Mouse (Mus musculus): ENCODE results near the gene Phf1.

The Phf1 gene

DNA sequence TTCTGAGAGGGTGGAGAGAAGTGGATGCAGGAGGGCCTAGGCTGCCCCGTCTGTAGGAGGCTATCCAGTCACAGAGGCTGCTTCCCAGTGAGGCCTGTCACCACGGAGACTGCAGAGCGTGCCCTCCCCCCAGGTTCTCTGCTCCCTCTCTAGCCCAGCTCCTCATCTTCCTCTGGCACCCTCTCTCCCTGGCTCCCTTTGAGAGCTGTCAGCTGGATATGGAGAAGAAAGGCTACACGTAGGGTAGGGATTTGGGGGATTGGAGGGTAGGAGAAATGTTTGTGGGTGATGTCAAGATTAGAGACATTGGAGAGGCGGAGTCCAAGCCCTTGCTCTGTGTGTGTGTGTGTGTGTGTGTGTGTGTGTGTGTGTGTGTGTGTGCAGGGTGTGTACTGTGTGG, 17.0 kb downstream of the Phf1 start:
- DNase-seq (ENCODE audit: low read depth in 2 of 2, low spot score in 2 of 2): no peak

DNA sequence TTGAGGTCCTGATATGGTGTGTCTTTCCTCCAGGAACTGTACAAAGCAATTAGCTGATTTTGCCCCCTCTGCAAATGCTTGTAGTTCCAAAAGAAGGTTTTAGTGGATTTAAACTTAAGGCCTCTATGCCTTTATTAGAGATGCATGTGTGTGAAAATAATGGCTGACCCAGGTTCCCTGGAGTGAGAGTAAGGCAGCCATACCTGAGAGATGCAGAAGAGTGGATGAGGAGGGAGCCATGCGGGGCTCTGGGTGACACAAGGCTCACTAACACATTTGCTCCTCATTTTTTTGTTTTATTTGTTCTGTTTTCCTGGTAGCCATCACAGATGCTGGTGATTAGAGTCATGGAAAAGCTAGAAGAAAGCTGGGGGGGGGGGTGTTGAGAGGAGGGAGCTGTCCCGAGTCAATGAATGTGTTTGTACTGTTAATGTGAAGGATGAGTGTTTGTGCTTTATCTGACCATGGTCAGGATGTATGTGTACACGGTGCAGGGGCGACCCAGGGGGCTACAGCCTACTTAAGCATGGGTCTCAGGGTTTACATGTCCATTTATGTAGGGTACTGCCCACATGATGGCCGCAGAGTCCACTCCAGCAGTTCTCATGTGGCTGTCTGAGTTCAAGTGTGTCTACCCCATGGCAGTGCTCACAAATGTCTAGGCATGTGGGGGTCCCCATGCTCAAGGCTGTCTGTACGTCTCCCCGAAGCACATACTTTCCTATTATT, 17.9 kb downstream of the Phf1 start:
- no peak for DNase-seq (ENCODE audit: low read depth in 2 of 2, low spot score in 2 of 2)

DNA sequence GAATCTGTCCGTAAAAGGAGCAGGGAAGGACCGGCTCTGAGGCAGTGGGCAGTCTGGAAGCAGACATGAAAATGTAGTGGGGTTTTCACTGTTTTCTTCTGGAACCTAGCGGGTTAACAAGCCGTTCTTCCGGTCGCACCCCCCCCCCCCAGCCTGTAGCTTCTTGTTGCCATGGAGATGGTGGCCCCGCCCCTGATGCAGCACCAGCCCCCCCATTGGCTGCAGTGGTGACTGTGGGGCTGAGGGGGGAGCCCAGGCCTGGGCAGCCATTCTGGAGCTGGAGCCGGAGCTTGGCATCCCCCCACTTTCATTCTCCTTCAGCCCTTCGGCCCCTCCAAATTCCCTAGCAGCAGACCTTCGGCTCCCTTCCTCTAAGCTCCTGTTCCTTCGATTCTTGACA, 18.6 kb downstream of the Phf1 start:
- peak; percentile 56 to 74 for DNase-seq (ENCODE audit: low read depth in 2 of 2, low spot score in 2 of 2)

DNA sequence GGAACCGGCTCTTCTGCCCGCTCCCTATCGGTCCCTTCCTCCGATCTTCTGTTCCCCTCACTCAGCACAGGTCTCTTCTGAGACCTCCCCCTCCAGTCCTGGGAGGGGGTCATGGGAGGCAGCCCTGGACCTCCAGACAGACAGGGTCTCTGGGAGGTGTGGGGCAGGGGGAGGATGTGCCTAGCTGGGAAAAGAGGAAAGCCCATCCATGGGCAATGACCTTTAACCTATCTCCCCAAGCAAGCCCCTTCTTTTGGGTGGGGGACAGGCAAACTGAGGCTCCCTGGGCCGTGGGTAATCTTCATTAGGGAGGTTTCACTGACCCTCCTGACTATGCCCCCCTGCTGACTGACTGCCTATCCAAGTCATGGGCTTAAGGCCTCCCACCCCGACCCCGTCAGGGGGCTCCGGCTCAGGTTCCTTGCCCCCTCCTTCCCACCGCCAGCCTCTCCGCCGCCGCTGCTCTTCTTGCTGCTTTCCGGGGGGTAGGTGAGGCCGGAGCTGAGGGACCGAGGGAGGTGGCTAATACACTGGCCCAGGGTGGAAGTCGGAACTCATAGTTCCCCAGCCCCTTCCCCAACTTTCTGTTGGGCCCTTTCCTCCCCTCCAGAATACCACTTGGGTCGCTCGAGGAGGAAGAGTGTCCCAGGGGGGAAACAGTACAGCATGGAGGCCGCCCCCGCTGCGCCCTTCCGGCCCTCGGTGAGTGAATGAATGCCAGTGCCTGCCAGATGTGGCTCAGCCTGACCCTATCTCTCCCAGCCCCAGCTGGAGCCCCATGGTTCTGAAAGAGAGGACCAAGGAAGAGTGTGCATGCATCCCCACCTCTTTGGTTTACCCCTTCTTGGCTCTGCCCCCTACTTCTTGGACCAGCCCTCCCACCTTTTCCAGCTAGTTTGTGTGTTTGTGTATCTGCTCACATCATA, 19.4 kb downstream of the Phf1 start:
- DNase-seq (ENCODE audit: low read depth in 2 of 2, low spot score in 2 of 2): no peak

DNA sequence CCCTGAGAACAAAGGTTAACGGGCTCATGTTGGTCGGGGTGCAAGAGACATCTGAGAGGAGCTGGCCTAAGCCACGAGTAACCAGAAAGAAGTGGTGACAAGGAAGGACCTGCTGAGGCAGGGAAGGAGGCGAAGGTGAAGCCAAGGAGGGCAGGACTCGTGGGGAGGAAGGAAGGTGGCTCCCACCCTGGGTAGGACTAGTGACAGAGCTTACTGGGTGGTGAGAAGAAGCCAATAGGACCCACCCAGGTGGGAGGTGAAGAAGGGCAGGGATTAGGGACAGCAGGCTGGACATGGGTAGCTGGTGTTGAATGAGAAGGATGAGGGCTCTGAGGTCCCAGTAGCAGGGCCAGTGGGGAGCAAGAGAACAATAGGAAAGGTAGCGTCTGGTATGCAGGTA, 20.3 kb downstream of the Phf1 start:
- no peak for DNase-seq (ENCODE audit: low read depth in 2 of 2, low spot score in 2 of 2)

DNA sequence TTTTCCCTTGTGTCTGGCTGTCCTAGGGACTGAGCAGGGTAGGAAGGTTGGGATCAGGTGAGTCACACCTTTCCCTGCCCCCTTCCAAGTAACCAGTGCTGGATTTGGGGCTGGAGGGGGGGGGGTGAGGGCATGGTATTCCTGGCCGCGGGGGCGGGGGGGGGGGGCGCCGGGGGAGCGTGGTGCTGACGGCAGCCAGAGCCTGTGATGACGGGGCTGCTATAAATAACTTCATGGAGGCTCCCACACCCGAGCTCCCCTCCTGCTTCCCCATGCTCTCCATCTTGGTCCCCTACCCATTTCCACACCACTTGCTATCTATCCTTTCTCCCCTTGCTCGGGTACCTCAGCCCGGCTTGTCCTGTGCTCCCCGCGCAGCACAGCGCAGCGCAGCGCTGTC, 20.9 kb downstream of the Phf1 start:
- DNase-seq (ENCODE audit: low read depth in 2 of 2, low spot score in 2 of 2): no peak

DNA sequence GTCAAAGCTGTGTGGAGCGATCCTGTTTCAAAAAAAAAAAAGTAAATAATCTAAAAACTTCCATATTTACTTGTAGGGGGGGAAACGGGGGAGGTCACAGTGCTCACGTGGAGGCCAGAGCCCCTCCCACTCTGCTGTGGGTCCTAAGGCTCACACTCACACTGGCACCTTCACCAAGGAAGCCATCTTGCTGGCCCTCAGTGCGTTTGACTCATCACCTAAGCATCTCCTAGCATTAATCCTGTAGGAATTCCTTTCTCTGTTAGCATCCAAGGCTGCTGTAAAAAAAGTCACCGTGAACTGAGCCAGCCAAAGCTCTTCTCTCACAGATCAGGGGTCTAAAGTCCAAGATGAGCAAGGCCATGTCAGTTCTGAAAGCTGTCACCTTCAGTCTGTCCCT, 23.5 kb downstream of the Phf1 start:
- no peak for DNase-seq (ENCODE audit: low read depth in 2 of 2, low spot score in 2 of 2)

DNA sequence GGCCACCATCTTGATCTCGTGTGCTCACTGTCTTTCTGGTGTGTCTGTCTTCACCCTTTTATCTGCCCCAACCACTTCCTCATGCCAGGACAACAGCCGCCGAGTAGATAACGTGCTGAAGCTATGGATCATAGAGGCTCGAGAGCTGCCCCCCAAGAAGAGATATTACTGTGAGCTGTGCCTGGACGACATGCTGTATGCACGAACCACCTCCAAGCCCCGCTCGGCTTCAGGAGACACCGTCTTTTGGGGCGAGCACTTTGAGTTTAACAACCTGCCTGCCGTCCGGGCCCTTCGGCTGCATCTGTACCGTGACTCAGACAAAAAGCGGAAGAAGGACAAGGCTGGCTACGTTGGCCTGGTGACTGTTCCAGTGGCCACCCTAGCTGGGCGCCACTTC, 24.0 kb downstream of the Phf1 start:
- no peak for DNase-seq (ENCODE audit: low read depth in 2 of 2, low spot score in 2 of 2)

DNA sequence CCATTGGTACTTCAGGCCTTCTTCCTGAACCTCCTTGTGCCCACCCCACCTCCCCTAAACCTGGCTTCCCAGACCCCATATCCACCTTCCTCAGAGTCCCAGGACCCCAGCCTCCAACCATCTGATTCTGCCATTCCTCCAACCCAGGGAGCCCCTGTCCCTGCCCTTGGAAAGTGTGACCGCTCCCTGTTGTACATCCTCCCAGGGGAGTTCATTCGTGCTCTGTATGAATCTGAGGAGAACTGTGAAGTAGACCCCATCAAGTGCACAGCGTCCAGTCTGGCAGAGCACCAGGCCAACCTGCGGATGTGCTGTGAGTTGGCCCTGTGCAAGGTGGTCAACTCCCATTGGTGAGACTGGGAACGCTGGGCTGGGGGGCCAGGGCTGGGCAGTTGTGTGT, 25.0 kb downstream of the Phf1 start:
- no peak for DNase-seq (ENCODE audit: low read depth in 2 of 2, low spot score in 2 of 2)

DNA sequence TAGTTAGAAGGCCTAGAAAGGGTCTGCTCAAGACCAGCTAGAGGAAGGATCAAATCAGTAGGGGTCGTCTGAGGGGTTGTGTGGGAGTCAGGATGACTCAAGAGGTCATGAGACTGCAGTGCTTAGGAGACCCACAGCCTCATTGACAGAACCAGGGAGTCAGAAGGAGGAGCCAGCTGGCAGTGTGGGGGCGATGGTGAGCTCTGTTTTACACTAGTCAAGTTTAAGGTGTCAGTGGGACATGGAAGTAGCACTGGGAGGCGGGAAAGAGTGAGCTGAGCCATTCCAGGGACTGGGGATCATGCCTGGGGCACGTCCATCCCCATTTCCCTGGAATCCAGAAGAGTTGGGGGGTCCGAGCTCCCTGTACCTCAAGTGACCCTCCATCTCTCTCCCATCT, 26.0 kb downstream of the Phf1 start:
- no peak for DNase-seq (ENCODE audit: low read depth in 2 of 2, low spot score in 2 of 2)

DNA sequence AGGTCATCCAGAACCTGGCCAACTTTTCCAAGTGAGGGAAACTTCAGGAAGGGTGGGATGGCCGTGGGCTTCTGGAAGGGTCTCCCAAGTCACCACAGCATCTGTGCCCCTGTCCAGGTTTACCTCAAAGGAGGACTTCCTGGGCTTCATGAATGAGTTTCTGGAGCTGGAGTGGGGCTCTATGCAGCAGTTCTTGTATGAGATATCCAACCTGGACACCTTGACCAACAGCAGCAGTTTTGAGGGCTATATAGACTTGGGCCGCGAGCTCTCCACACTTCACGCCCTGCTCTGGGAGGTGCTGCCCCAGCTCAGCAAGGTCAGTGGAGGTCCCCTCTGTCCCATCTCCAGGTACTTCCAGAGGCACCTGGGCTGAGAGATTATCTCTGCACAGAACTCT, 27.0 kb downstream of the Phf1 start:
- DNase-seq (ENCODE audit: low read depth in 2 of 2, low spot score in 2 of 2): no peak

DNA sequence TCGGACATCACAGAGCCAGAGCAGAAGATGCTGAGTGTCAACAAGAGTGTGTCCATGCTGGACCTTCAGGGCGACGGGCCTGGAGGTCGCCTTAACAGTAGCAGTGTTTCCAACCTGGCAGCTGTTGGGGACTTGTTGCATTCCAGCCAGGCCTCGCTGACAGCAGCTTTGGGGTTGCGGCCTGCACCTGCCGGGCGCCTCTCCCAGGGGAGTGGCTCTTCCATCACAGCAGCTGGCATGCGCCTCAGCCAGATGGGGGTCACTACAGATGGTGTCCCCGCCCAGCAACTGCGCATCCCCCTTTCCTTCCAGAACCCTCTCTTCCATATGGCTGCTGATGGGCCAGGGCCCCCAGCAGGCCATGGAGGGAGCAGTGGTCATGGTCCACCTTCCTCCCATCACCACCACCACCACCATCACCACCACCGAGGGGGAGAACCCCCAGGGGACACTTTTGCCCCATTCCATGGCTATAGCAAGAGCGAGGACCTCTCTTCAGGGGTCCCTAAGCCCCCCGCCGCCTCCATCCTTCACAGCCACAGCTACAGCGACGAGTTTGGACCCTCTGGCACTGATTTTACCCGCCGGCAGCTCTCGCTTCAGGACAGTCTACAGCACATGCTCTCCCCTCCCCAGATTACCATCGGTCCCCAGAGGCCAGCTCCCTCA, 28.9 kb downstream of the Phf1 start:
- no peak for DNase-seq (ENCODE audit: low read depth in 2 of 2, low spot score in 2 of 2)

DNA sequence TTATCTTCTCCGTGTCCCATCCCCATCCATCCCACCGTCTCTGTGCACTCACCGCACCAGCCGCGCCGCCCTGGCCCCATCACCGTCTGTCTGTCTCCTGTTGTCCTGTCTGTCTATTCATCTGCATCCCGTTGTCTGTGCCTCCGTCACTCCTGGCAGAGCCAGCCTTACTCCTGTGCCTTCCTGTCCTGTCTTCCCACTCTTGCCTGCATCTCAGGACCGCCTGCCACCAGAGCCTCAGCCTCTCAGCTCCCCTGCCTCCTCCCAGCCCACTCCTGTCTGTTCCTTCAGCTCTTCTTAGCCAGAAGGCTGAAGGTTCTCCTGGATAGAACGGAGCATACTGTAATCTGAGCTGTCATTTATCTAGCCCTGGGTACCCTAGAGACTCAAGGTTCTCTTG, 34.1 kb downstream of the Phf1 start:
- DNase-seq (ENCODE audit: low read depth in 2 of 2, low spot score in 2 of 2): no peak

DNA sequence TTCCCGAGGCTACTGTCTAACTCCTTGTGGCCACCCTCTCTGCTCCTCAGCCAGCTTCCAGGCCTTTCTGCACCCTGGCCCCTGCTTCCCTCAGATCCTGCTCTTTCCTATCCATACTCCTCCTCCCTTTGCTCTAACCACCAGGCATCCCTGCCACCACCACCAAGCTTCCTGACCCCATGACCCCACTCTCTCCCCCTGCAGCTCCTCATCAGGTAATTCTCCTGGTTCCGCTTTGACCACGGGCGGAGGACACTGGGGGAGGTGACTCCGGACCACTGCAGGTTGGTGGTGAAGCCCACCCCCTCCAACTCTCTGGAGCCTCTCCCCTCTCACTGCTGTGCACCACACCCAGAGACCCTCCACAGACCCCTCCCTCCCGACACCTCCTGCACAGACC, 34.6 kb downstream of the Phf1 start:
- DNase-seq (ENCODE audit: low read depth in 2 of 2, low spot score in 2 of 2): no peak

DNA sequence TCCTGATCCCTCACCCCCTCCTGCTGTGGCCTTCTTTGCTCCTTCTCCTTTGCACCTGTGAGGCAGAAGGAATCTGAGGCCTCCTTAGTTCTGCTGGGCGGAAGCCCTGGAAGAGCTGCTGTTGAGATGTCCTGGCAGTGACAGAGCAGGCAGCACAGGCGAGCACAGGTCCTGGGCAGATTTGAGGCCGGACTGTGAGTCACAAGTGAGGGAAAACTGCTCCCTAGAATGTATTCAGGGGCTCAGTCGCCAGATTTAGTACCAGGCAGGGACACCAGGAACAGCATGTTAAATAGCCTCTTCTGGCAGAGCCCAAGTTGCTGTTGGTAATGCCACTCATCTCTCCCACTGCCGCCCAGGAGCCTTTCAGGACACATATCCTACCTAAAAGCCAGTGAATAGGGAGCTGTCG, 35.4 kb downstream of the Phf1 start:
- no peak for DNase-seq (ENCODE audit: low read depth in 2 of 2, low spot score in 2 of 2)

DNA sequence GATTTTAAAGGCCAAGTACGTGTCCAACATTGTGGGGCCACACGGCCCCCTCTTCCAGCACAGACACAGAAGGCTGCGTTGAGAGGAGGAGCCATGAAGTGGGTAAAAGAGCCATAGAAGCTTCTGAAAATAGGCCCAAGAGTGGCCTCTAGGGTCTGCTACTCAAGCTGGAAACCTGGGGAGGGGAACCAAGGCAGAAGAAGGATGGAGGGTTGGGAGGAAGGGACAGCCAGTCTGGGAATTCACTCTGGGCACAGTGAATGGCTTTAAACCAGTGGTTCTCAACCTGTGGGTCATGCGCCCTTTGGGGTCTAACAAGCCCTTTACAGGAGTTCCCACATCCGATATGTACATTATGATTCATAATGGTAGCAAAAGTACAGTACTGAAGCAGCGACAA, 36.4 kb downstream of the Phf1 start:
- DNase-seq (ENCODE audit: low read depth in 2 of 2, low spot score in 2 of 2): no peak

DNA sequence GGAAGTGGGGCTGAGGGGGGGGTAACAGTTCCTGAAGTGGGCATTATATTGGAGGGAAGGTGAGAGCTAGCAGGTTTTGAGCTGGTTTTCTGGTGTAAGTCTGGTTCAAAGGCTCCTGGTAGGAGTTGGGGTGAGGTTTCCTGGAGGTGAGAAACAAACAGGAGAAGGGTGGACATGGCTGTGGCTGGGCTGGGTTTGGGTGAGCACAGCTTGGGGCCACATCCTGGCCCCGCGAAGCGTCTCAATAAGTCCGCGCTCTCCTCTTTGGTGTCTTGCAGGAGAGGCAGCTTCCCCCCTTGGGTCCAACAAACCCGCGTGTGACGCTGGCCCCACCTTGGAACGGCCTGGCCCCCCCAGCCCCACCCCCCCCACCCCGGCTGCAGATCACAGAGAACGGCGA, 37.4 kb downstream of the Phf1 start:
- no peak for DNase-seq (ENCODE audit: low read depth in 2 of 2, low spot score in 2 of 2)

DNA sequence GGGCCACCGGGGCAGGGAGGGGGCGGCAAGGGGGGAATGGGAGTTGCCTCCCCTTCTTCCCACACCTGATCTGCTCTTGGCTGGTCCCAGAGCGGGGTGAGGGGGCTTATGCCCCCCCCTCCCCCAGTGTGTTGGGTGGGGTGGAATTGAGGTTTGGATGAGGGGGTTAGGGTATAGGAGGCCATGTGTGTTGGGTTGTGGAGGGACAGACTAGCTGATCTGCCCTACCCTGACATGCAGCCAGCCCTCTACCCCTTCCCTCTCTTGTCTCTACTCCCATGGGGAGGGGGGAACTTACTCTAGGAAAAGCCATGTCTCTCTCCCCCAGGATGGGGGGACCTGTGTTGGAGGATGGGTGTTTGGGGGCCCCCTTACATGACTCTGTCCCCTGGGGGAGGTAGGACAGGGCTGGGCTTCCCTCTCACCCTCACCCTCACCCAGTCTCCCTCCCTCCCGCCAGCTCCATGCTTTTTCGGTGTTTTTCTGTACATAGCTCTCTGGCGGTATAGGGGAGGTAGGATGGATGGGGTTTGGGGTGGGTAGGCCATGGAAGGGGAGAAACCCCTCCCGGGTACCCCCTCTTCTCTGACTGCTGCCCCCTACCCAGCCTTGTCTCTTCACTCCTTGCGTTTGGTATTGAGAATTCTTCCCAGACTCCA, 38.5 kb downstream of the Phf1 start:
- DNase-seq (ENCODE audit: low read depth in 2 of 2, low spot score in 2 of 2): no peak

DNA sequence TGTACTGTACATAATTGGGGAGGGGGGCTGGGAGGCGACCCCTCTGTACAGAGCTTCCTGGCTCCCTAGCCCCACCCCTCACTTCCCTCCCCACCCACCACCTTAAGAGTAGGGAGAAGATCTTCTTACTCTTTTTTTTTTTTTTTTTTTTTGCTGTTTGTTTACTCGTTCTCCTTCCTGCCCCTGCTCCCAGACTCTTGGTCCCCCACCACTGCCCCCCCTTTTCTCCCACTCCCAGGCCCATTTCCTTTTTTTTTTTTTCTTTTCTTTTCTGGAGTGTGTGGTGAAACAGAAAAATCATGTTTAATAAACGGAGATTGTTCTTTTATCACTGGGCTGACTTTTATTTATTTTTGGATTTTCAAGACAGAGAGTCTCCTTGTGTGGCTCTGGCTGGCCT, 39.3 kb downstream of the Phf1 start:
- no peak for DNase-seq (ENCODE audit: low read depth in 2 of 2, low spot score in 2 of 2)

DNA sequence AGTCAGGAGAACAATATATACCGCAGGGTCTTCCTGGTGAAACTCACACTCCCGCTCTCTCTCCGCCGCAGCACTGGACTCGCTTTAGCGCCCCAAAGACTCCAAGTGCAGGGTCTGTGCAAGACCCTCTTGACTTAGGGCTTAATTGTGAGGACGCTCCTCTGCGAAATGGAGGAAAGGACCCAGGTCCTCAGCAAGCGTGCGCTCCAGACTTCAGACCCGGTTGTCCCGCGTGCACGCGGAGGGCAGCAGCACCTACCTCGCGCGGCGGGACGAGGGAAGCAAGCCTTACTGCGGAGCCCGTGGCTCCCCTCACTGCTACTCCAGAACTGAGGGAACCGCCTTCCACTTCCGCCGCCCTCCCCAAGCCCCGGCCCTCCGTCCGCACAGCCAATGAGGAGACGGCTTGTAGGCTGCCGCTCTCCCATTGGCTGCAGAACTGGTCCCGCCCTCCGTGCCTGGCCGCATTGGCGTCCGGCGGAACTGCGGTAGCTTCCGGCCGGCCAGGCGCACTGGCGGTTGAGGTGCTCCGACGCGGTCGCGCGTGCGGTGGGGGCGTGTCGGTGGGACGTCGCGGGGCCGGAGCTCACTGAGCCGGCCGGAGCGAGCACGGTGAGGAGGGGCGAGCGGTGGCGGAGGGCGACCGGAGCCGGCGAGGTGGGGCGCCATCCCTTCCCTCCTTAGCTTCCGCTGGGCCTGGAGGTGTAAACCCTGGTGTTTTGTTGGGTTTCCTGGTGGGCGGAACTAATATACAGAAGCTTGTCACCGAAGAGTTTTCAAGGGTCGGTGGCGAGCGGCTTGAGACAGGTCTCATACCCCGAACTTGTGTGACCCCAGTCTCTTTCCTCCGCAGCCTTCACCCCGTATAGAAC, 40.1 kb downstream of the Phf1 start, which contains the start of gene Zbtb9:
TSS of gene Zbtb9 (plus strand) at position 465 of the 872 bp plus-strand sequence.
- DNase-seq (ENCODE audit: low read depth in 2 of 2, low spot score in 2 of 2): peak; percentile 94

All from CD8-positive naive resting alpha-beta T cell, adult 2 months (primary cell).